ENCODE assay signal across 8 mouse cellular contexts in the genomic region with DNA sequence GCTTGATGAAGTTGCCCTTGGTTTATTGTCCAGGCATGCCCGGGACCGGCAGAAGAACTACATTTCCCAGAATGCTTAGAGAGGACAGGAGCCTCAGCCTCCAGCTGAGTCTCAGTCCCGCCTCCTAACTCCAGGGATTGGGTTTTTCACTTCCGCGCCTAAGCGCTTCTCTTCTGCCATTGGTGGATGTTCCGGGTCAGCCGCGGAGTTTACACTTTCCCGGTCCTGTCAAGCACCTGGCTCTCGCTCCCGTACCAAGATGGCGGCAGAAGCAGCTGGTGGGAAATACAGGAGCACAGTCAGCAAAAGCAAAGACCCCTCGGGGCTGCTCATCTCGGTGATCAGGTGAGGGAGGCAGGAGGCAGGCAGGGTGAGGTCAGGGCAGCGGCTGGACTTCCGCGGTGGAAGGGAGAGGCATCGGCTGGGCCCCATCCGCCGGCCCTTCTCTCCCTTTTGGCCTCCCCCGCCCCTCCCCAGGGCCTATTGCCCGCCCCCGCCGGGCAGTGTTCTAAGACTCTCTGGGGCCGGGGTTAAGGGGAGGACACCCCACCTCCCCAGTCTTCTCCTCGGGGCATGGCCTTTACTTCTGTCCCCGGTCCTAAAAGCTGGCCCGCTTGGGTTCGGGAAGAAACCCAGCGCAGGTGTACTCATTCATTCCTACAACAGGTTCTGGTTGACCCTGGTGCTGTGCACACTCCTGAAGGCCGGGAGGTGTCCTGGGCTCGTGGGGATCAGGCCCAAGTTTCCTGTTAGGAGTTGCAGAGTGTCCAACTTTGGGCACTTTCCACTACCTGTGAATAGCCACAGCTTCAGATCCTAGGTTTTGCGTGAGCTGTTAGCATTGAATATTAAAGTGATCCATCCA. TPM values are rescaled to one million over a fixed set of nuclear protein-coding genes. Genes with fewer than 3 reads are reported as not detected.
DNase-seq lines count a peak whose midpoint lies in the region; ATAC-seq lines count a peak whose summit lies in the region.

Gene Exoc4, plus strand, starts transcription at position 192 of the 865 bp plus-strand sequence.

- H3K36me3 ChIP-seq in lung, embryonic 16.5 days (ENCODE audit: control insufficient read depth, insufficient read depth, low read length), result no peaks in the 10 kb centered on the region

- H3K27me3 ChIP-seq in lung, embryonic 16.5 days (ENCODE audit: control insufficient read depth, insufficient read depth, low read depth, low read length), result no peaks in the 10 kb centered on the region

- H3K4me2 ChIP-seq in lung, embryonic 16.5 days (ENCODE audit: low read depth, low read length), result peak within 1 kb of the TSS; percentile 83

- no peak within 1 kb of the TSS for H3K27ac ChIP-seq in lung, embryonic 16.5 days (ENCODE audit: low read length)

- 3% methylated on average over 34 of the region's 34 CpGs for WGBS in lung, embryonic 16.5 days

- H3K9ac ChIP-seq in lung, embryonic 16.5 days (ENCODE audit: low read length), result peak within 1 kb of the TSS; percentile 86

- 0 out of 2 replicates have a peak, but pooled peaks cover 3% of the 10 kb centered on the region for H3K4me1 ChIP-seq in lung, embryonic 16.5 days (replicated peaks; ENCODE audit: control insufficient read depth, insufficient read depth, low read length)

- H3K4me3 ChIP-seq in lung, embryonic 16.5 days (ENCODE audit: low read length), result peak within 1 kb of the TSS; percentile 93

- H3K9me3 ChIP-seq in lung, embryonic 16.5 days (ENCODE audit: control insufficient read depth, low read length), result no peaks in the 10 kb centered on the region

- DNase-seq in MEL-GATA-1-ER (ENCODE audit: extremely low read depth, low read depth), result peak; percentile 95
- DNase-seq in cerebellum, adult 8-10 months, result peak; percentile 93
- DNase-seq in forelimb bud, embryonic 11.5 days (ENCODE audit: low read depth, low spot score), result peak; percentile 98
- DNase-seq in layer of hippocampus, adult 9-10 months (ENCODE audit: low spot score), result peak; percentile 98
- peak; percentile 68 for DNase-seq in ovary, postnatal 10 days (ENCODE audit: low spot score)
- DNase-seq in thymus, postnatal 10 days (ENCODE audit: low spot score in 2 of 2), result peak; percentile 92 to 94

- peak; percentile 100 for ATAC-seq in hematopoietic stem cell, adult 5-6 weeks (replicated peaks in 1 of 2; ENCODE audit: insufficient read depth in 1 of 2, low FRiP score in 2 of 2, low TSS enrichment in 1 of 2, low read depth in 1 of 2, poor library complexity in 2 of 2, severe bottlenecking in 2 of 2)
- ATAC-seq in lung, embryonic 16.5 days (ENCODE audit: low read depth), result peak; percentile 100

RNA-seq across cellular contexts. Expression of gene Exoc4, which starts in this region (rescaled TPM):
- 80.9 and 81.8 TPM in 2 replicates for total RNA-seq in hematopoietic stem cell, adult 5-6 weeks (2017)
- polyA plus RNA-seq in lung, embryonic 16.5 days (2015; fragmentation: Nextera tagmentation; extraction: Ambion mirVana), result 36.8 and 38.7 TPM in 2 replicates
